Mouse (Mus musculus): ENCODE results near the gene Olfr355.

Gene Olfr355

GRCm38 (mm10) chr2:36928797-36929196 is at the start of gene Olfr355:
TSS of gene Olfr355 (minus strand) at chr2:36928897.
- no peak for DNase-seq (ENCODE audit: low spot score)

DNA sequence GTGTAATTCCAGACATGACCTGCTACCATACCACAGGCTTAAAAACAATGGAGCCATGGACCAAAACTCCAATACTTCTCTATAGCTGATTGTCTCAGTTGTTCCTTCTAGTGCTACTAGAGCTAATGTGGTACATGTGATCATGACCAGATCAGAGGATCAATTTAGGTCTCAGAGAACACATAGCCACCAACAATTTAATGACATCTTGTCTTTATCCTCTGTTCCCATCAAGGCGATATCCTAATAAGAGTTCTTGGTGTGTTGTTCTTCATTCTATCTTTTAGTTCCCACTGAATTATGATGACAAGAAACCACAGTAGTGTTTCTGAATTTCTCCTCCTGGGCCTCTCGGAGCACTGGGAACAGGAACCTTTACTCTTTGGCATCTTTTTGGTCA is 8.1 kb upstream of the Olfr355 start, which contains the start of gene Olfr356:
Olfr356 (plus strand) TSS at position 301 of the 400 bp plus-strand sequence.
- no peak for DNase-seq (ENCODE audit: low spot score)

DNA sequence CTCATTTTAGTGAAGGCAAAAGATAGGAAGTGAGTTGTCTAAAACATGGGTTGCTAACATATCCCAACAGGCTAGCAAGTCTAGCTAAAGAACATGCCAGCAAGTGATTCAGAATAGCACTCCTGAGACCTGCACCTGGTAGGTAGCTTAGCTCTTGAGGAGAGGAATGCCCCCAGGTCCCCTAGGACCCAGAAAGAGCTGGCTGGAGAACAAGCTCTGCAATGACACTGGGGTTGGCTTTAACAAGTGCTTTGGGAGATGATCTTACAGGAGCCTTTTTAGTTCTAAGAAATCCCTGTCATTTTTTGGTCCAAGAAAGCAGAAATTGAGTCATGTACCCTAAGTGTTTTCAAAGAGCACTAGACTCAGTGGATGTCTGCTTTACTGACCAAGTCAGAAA is 23.3 kb downstream of the Olfr355 start, which contains the start of gene Olfr354:
Olfr354 (plus strand) TSS at position 301 of the 400 bp plus-strand sequence.
- no peak for DNase-seq (ENCODE audit: low spot score)

DNA sequence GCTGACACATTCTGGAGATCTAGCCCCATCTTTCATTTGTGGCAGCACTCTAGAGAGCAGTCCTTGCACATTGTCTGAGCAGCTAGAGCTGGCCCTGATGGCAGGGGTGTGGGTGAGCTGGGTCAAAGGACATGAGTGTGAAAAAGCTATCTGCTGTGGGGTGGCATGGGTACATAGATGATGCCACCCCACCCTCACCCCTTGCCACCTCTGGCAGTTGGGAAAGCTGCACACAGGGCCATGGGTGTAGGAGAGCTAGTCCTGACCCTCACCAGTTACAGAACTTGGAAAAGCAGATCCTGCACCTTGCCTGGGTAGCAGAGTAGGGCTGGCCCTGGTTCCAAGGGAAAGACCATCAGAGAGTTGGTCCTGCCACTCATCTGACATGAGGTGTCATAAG is 31.6 kb downstream of the Olfr355 start:
- no peak for DNase-seq (ENCODE audit: low spot score)

DNA sequence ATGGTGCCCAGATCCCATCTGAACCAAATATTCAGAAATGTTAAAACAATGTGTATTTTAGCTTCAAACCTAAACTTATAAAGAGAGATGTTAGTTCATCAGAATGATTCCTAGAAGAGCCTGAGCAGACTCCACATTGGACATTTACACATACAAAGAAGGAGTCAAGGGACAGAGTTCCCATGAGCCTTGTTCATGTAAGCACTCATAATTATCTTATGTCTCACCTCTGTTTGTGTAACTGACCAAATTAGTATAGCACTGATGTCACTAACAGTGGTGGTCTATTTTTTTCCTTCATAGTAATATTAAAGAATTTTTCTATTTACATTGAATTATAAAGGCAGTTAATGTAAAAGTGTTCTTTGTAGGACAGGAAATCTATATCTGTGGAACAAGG is 35.9 kb downstream of the Olfr355 start, which contains the start of gene Olfr353:
Olfr353 (minus strand) TSS at position 101 of the 400 bp plus-strand sequence.
- DNase-seq (ENCODE audit: low spot score): no peak
